Mouse (Mus musculus) liver, embryonic 13.5 days (tissue): ENCODE measurements around the gene Sema6d. TPM values are rescaled to one million over a fixed set of nuclear protein-coding genes. Genes with fewer than 3 reads are reported as not detected.

Experiments
- ATAC-seq: fragments of 200-750 bp; cut with Nextera tagmentation; 2 replicates; pipeline ENCODE4 v1.8.0; 2017; ENCODE audit warnings: low read depth, mild to moderate bottlenecking, moderate number of reproducible peaks, moderate library complexity
- DNase-seq: peaks from one replicate; pipeline ENCODE4 v3.0.0; 2022
- H3K27ac ChIP-seq: fragments of 300-500 bp; sonication (generic); 2 replicates; pipeline ENCODE4 v1.5.1; 2015; ENCODE audit warnings: moderate library complexity, mild to moderate bottlenecking, inconsistent platforms
- H3K27me3 ChIP-seq: fragments of 300-500 bp; sonication (generic); 2 replicates; pipeline ENCODE4 v1.6.1; 2015; ENCODE audit warnings: mild to moderate bottlenecking, inconsistent platforms
- H3K36me3 ChIP-seq: fragments of 300-500 bp; sonication (generic); 2 replicates; pipeline ENCODE4 v1.6.1; 2015; ENCODE audit warnings: mild to moderate bottlenecking, inconsistent platforms
- H3K4me1 ChIP-seq: fragments of 300-500 bp; sonication (generic); replicated peaks from 2 replicates; pipeline ENCODE4 v1.6.1; 2015; ENCODE audit warnings: inconsistent platforms
- H3K4me2 ChIP-seq: fragments of 300-500 bp; sonication (generic); 2 replicates; pipeline ENCODE4 v1.6.1; 2015; ENCODE audit warnings: inconsistent platforms, mild to moderate bottlenecking, moderate library complexity
- H3K4me3 ChIP-seq: fragments of 300-500 bp; sonication (generic); replicated peaks from 2 replicates; pipeline ENCODE4 v1.5.1; 2015; ENCODE audit warnings: mild to moderate bottlenecking, inconsistent platforms
- H3K9ac ChIP-seq: fragments of 300-500 bp; sonication (generic); 2 replicates; pipeline ENCODE4 v1.6.1; 2015; ENCODE audit warnings: mild to moderate bottlenecking, inconsistent platforms
- H3K9me3 ChIP-seq: fragments of 300-500 bp; sonication (generic); replicated peaks from 2 replicates; pipeline ENCODE4 v1.6.1; 2016; ENCODE audit warnings: inconsistent platforms
- WGBS: fragments of 180-500 bp; shearing (Covaris S2); methylation state at CpG from one replicate; pipeline ENCODE4 v1.1.7; 2015; ENCODE audit not compliant: insufficient replicate concordance; 5-methylcytosine and 5-hydroxymethylcytosine counted together
- polyA plus RNA-seq: library from polyadenylated mRNA; unstranded; fragments of >200 nt; fragmentation: Nextera tagmentation; extraction: Ambion mirVana; gene quantifications from 2 replicates; pipeline ENCODE4 v1.2.1, GENCODE M21; 2015

Gene Sema6d
- polyA plus RNA-seq, 1 experiment from 2014 or later, result 2.8 TPM

DNA sequence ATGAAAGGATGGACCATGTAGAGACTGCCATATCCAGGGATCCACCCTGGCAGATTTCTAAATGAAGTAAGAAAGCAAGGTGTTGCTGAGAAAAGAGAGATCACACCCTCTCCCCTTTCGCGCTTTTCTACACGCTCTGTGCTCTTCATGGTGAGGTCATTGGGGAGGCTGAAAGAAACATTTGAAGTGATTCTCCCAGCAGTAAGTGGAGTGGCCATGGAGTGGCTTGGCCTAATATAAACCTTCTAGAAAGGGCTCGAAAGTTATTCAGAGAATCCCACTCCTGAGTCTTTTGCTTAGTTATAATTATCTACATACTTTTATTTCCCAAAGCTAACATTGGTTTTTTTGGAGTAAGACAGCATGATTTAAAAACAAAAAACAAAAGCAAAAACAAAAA, 367.2 kb downstream of the Sema6d start:
- 86% methylated on average over 4 of the region's 4 CpGs for WGBS

DNA sequence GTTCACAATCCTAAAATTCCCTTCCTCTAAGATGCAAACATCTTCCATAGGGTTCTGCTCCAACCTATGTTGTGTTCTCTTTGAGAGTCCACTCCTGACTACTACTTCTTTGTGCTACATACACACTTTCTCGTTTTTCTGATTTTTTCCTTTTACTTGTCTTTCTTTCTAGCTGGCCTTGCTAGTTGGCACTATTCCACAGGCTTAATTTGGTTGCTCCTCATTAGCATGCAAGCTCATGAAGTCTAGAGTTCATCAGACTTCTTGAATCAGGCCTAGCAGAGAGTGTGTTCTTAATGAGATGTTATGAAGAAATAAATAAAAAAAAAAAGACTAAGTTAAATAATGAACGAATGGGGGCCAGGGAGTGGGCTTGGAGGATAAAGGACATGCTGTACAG, 368.3 kb downstream of the Sema6d start:
- no peaks in the 10 kb centered on the region for H3K4me1 ChIP-seq
- no peak overlapping the region for H3K4me3 ChIP-seq
- H3K9ac ChIP-seq, result no peak overlapping the region
- no peaks in the 10 kb centered on the region for H3K9me3 ChIP-seq
- no peak overlapping the region for H3K27ac ChIP-seq
- 41% methylated on average over 2 of the region's 2 CpGs for WGBS
- ATAC-seq (no peak), DNase-seq (no peak)
- H3K36me3 ChIP-seq, result no peaks in the 10 kb centered on the region
- H3K27me3 ChIP-seq, result no peaks in the 10 kb centered on the region
- H3K4me2 ChIP-seq, result no peak overlapping the region

More for the DNA sequence above, 367.2 kb downstream of the Sema6d start:
- Histone ChIP-seq H3K27ac (no peak overlapping the region), H3K4me3 (no peak overlapping the region), H3K36me3 (no peaks in the 10 kb centered on the region), H3K9me3 (no peaks in the 10 kb centered on the region), H3K9ac (no peak overlapping the region), H3K4me1 (no peaks in the 10 kb centered on the region), H3K4me2 (no peak overlapping the region), H3K27me3 (no peaks in the 10 kb centered on the region)
- DNase-seq (no peak), ATAC-seq (no peak)

DNA sequence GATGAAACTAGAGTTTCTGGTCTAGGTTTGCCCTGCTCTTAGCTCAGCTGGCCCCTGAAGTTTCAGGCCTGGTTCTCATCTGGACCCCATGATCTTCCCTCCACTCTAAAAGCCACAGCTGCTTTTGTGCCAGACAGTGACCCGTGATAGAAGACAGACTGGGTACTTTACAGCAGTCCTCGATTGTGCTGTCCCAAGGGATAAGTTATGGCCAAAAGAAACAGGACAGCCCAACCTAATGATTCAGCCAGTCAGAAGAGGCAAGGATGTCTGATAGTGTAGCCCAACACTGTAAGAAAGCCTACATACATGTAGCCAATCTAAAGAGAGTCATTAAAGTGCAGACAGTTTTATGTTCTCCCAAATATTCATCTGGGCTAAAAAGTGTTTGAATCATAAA, 371.2 kb downstream of the Sema6d start:
- ATAC-seq, result no peak
- Histone ChIP-seq H3K36me3 (no peaks in the 10 kb centered on the region), H3K9me3 (no peaks in the 10 kb centered on the region), H3K27me3 (no peaks in the 10 kb centered on the region), H3K27ac (no peak overlapping the region), H3K4me1 (no peaks in the 10 kb centered on the region), H3K9ac (no peak overlapping the region), H3K4me2 (no peak overlapping the region), H3K4me3 (no peak overlapping the region)
- WGBS, result 39% methylated on average over 2 of the region's 2 CpGs
- DNase-seq, result no peak

GRCm38 (mm10) chr2:124461378-124461851, 371.6 kb downstream of the Sema6d start:
- no peak for ATAC-seq
- H3K4me3 ChIP-seq, result no peak overlapping the region
- no peaks in the 10 kb centered on the region for H3K4me1 ChIP-seq
- H3K27ac ChIP-seq, result no peak overlapping the region
- H3K4me2 ChIP-seq, result no peak overlapping the region
- WGBS, result 53% methylated on average over 3 of the region's 3 CpGs
- no peaks in the 10 kb centered on the region for H3K27me3 ChIP-seq
- H3K9ac ChIP-seq, result no peak overlapping the region
- no peak for DNase-seq
- no peaks in the 10 kb centered on the region for H3K9me3 ChIP-seq
- no peaks in the 10 kb centered on the region for H3K36me3 ChIP-seq

- Histone ChIP-seq H3K4me2 (no peak overlapping the region), H3K4me3 (no peak overlapping the region), H3K36me3 (no peaks in the 10 kb centered on the region), H3K27me3 (no peaks in the 10 kb centered on the region), H3K27ac (no peak overlapping the region), H3K4me1 (no peaks in the 10 kb centered on the region), H3K9me3 (no peaks in the 10 kb centered on the region), H3K9ac (no peak overlapping the region)
- 68% methylated on average over 8 of the region's 8 CpGs for WGBS
- ATAC-seq, result no peak
- DNase-seq, result no peak
These were observed 375.5 kb downstream of the Sema6d start for GRCm38 (mm10) chr2:124465004-124465946.

GRCm38 (mm10) chr2:124467429-124467828, 377.7 kb downstream of the Sema6d start:
- H3K9ac ChIP-seq, result no peak overlapping the region
- H3K27ac ChIP-seq, result no peak overlapping the region
- H3K4me1 ChIP-seq, result no peaks in the 10 kb centered on the region
- no peaks in the 10 kb centered on the region for H3K27me3 ChIP-seq
- H3K4me2 ChIP-seq, result no peak overlapping the region
- WGBS, result 67% methylated on average over 1 of the region's 1 CpGs
- ATAC-seq, result no peak
- no peaks in the 10 kb centered on the region for H3K9me3 ChIP-seq
- no peak overlapping the region for H3K4me3 ChIP-seq
- H3K36me3 ChIP-seq, result no peaks in the 10 kb centered on the region
- DNase-seq, result no peak

DNA sequence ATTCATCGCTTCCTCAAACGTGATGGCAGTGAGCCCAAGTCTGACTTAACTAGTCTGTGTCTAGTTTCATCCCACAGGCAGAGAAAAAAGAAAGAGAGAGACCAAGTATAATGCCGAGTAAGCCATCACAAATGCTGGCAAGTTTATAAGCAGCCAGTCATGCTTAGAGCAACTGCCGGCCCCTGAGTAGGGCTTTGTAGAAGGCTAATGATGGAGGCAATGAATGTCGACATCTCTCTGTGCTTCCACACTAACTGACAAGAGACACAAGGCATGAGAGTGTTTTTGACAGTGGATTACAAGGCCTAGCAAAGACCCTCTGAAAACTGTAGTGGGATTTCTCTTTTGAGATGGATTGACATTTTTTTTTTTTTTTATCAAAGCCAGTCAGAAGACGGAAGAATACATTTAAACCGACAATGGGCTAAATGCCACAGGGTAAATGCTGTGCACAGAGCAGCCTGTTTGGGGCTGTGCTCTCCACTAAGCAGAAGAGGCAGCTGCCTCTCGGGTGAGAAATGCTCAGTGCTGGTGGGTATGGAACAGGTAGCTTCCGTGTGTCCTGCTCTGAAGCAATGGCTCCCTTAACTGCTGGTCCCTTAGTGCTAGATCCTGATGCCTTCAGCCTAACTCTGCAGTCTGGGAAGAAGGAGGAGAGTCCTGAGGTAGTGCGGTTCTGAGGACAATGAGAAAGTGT, 380.7 kb downstream of the Sema6d start:
- Histone ChIP-seq H3K27me3 (no peaks in the 10 kb centered on the region), H3K36me3 (no peaks in the 10 kb centered on the region), H3K4me1 (no peaks in the 10 kb centered on the region), H3K27ac (no peak overlapping the region), H3K9me3 (no peaks in the 10 kb centered on the region), H3K4me3 (no peak overlapping the region), H3K4me2 (no peak overlapping the region), H3K9ac (no peak overlapping the region)
- WGBS, result 56% methylated on average over 10 of the region's 10 CpGs
- no peak for ATAC-seq
- DNase-seq, result no peak

- DNase-seq, result no peak
These were observed 383.1 kb downstream of the Sema6d start for GRCm38 (mm10) chr2:124472674-124473507.

GRCm38 (mm10) chr2:124477904-124478303, 388.1 kb downstream of the Sema6d start:
- H3K4me1 ChIP-seq, result no peaks in the 10 kb centered on the region
- H3K27ac ChIP-seq, result no peak overlapping the region
- no peak for ATAC-seq
- DNase-seq, result no peak
- no peak overlapping the region for H3K4me2 ChIP-seq
- H3K9ac ChIP-seq, result no peak overlapping the region
- no peaks in the 10 kb centered on the region for H3K9me3 ChIP-seq
- no peaks in the 10 kb centered on the region for H3K36me3 ChIP-seq
- H3K4me3 ChIP-seq, result no peak overlapping the region
- H3K27me3 ChIP-seq, result no peaks in the 10 kb centered on the region

More at GRCm38 (mm10) chr2:124472674-124473507, 383.1 kb downstream of the Sema6d start:
- Histone ChIP-seq H3K9me3 (no peaks in the 10 kb centered on the region), H3K9ac (no peak overlapping the region), H3K4me3 (no peak overlapping the region), H3K4me1 (no peaks in the 10 kb centered on the region), H3K4me2 (no peak overlapping the region), H3K36me3 (no peaks in the 10 kb centered on the region), H3K27me3 (no peaks in the 10 kb centered on the region), H3K27ac (no peak overlapping the region)
- ATAC-seq, result no peak
- 68% methylated on average over 6 of the region's 6 CpGs for WGBS

DNA sequence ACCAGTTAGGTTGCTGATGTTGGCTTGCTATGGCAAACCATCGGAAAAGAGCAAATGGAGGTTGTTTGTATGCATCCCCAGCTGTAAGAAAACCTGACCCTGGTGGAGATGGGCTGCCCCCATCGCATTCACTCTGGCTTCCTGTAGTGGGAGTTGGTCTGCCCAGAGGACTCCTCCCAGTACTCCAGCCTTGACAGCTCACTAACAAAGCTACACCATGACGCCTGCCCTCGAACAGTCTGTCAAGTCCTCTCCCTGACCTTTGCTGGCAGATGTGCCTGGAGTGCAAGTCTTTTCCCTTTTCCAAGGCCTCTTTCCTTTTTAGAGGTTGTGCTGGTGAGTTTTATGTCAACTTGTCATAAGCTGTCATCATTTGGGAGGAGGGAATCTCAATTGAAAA, 388.8 kb downstream of the Sema6d start:
- no peak overlapping the region for H3K9ac ChIP-seq
- DNase-seq (no peak), ATAC-seq (no peak)
- H3K9me3 ChIP-seq, result no peaks in the 10 kb centered on the region
- no peak overlapping the region for H3K4me3 ChIP-seq
- 56% methylated on average over 4 of the region's 4 CpGs for WGBS
- no peaks in the 10 kb centered on the region for H3K36me3 ChIP-seq
- H3K27ac ChIP-seq, result no peak overlapping the region
- no peaks in the 10 kb centered on the region for H3K4me1 ChIP-seq
- H3K27me3 ChIP-seq, result no peaks in the 10 kb centered on the region
- H3K4me2 ChIP-seq, result no peak overlapping the region

- no peaks in the 10 kb centered on the region for H3K36me3 ChIP-seq
- H3K4me2 ChIP-seq, result no peak overlapping the region
- H3K27ac ChIP-seq, result no peak overlapping the region
- no peak for DNase-seq
- ATAC-seq, result no peak
- no peaks in the 10 kb centered on the region for H3K4me1 ChIP-seq
- 61% methylated on average over 1 of the region's 1 CpGs for WGBS
- H3K9me3 ChIP-seq, result no peaks in the 10 kb centered on the region
- no peak overlapping the region for H3K9ac ChIP-seq
- no peaks in the 10 kb centered on the region for H3K27me3 ChIP-seq
- no peak overlapping the region for H3K4me3 ChIP-seq
These were observed 396.0 kb downstream of the Sema6d start for GRCm38 (mm10) chr2:124485761-124486160.
